Mouse (Mus musculus) liver, adult 2 months (tissue): Measurements from ENCODE around the gene Ets1.

Experiments used
- CTCF ChIP-seq: fragments of 200-500 bp; IDR thresholded peaks from 2 replicates; pipeline ENCODE4 v1.5.1; 2011; ENCODE audit warnings: low read depth, low read length, control low read depth
- POLR2A ChIP-seq: fragments of 200-500 bp; IDR thresholded peaks from 2 replicates; pipeline ENCODE4 v1.6.1; 2011; ENCODE audit warnings: low read length, control low read depth; ENCODE audit not compliant: insufficient read depth; ENCODE audit errors: extremely low read depth

- TF ChIP-seq CTCF (no peak), POLR2A (no peak)
Measured at GRCm38 (mm10) chr9:32754311-32754710, 118.3 kb downstream of the Ets1 start.
